Mouse (Mus musculus): Measurements from ENCODE around the gene Synrg. TPM values are rescaled to one million over a fixed set of nuclear protein-coding genes. Genes with fewer than 3 reads are reported as not detected.

The Synrg gene
- total RNA-seq, 2 experiments from 2014 or later: 24.4 to 25.0 TPM

DNA sequence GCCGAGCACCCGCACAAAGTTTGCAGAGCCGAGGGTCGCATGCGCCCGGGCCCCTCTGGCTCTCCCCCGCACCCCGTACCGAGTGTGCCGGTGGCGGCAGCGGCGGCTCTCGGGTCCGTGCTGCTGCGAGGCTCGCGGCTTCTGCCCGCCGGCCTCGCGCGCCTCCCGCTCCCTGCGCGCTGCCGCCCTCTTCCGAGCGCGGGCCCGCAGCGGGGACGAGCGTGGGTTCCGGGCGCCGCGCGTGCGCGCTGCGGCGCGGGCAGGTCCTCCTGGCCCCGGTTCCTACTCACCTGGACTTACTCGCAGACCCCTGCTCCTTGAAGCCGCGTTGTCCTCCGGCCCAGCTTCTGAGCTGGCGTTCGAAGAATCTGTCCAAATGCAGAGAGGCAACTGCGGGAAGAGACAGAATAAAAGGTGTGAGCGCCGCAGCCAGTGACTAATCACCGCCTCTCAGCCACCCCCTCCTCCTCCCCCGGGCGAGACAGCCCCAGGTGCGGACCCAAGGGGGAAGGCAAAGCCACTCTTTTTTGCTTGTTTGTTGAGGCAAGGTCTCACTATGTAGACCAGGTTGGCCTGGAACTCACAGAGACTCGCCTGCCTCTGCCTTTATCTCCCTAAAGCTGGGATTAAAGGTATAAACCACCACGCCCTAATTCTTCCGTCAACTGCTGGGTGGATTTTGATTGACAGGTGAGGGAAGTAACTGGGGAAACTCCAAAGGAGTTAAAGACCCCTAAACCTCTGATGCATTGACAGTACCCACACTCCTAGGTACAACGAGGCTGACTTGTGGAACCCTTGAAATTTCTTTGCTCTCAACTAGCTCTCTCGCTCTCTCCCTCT is 104.2 kb downstream of the Synrg start:
- intact Hi-C loops (cut with DNase I): no loop called here
- DNase-seq: peak; percentile 63 to 75

DNA sequence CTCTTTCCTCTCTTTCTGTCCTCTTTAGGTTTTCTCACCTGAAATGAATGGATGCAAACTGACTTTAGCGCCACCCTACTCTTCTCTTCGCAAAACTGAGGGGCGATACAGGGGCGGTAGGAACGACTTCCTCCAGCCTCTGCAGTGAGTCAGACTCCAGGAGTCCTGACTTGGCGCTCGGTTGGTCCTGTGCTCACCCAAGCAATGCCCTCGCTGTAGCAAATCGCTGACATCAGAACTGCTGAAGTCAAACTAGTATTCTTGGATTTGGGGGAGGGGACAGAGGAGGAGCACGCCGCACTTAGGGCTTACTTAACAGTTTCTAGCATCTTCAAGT is 104.8 kb downstream of the Synrg start, which contains the start of gene Dusp14:
Gene Dusp14, minus strand, starts transcription at position 228 of the 337 bp plus-strand sequence.
- intact Hi-C loops (cut with DNase I): no loop called here
- DNase-seq: no peak

DNA sequence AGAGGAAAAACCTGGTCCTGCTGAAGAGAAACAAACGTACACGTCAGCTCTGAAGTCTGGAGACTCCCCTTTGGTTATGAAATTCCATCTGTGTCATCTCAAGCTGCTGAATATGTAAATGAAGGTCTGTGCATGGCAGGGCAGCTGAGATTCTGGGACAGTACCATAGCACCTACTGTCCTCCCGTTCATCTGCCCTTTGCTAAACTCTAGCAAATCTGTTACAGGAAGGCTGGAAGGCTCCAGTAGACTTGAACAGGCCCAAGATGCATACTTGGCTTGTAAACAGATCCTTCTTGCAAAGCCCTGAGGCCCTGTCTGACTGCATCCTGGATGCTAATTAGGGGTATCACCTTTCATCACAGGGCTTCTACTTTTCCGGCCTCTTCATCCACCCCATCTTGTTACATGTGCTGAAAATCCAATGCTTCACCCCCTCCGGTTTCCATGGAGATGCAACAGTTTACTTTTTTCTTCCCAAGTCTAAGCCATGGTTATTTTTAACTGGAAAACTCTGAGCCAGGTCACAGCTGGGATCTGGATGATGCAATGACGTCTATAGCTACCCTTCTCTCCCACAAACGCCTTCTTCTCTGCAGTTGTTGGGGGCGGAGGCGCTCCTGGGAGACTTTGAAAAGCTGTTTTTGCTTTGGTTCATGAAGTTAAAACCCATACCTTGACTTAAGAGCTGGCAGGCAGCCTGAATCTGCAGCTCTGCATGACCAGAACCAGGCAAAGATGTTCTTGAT is 108.8 kb downstream of the Synrg start:
- intact Hi-C loops (cut with DNase I): no loop called here
- DNase-seq: peak; percentile 29 to 33

DNA sequence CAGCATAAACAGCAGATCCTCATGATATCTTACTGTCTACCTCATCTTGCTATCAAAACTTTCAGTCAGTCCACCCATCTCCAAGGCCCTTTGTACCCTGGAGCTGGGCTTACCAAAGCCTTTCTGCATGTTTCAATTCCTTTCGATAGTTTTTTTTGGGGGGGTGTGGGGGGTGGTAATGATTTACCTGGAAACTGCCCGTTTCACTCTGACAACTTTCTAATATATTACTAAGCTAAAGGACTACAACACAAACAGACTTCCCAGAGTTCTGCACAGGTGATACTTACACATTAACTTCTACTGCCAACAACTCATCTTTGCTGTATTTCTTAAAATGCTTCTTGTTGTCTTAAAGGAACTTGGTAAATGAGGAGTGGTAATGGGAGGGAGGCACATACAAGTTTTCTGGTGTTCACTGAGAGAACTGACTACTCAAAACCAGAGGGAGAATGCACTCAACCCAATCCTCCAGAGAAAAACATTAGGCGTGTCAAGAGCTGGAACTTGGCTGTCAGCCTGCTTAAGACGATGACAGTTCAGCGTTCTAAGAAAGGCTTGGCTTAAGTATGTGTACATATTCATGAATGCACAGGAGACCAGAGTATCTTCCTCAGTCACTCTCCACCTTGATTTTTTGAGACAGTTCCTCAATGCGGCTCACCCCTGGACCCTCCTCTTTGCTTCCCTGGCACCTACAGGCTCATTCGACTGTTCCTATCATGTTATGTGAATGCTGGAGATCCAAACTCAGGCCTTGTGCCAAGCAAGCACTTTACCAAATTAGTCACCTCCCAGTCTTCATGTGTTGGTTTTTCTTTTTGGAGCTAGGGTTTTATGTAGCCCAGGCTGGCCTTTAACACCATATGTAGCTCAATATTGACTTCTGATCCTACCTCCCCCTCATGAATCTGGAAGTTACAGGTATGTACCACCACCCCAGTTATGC is 109.9 kb downstream of the Synrg start:
- intact Hi-C loops (cut with DNase I): no loop called here
- peak in 1 of 2 experiments; percentile 20 for DNase-seq

DNA sequence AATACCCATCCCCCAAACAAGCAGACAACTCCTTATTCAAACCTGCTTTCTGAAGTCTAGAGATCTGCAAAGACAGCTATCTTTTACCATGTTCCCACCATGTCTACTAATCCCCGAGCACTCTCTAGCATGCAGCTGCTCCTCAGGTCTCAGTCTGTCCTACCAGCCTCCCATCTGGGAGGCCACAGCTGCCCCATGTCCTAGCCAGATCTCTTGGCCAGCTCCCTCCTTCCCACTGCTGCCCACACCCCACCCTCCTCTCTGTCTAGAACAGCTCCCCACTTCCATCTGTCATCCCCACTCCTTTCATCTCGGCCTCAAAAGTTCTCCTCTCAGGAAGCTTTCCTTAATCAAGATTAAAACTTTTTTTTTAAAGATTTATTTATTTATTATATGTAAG is 112.8 kb downstream of the Synrg start:
- intact Hi-C loops (cut with DNase I): no loop called here
- no peak for DNase-seq

DNA sequence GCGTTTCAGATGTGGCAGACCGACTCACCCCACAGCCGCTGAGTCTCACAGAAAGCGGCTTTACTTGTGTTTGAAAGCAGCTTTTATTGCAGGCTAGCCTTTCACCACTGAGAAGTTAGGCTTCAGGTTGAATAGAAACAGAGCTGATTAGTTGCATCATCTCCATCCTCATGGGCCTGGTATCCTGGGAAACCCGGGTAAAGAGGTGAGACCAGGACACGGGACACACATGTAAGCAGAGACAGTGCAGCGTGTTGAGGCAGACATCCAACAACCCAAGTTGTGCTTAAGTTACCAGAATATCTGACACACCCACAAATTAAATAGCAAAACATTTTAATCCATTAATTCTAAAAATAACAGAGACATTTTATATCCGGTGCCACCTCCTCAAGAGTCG is 114.4 kb downstream of the Synrg start:
- intact Hi-C loops (cut with DNase I): no loop called here
- no peak for DNase-seq

DNA sequence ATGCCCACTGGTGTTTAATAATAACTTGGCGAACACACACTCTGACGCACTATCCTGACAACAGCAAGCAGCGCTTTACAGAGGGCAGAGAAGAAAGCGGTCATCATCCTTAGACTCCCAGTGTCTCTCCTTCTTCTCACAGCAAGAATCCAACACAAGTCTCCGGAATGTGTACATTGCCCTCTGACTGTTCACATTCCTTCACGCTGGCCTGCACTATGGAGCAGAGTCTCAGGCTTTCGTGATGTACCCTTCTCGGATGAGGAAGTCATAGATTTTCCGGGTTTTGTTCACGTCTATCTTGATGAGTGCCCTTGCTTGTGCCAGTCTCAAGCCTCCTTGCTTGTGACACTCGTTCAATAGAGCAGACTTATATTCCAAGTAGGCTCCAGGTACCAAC is 115.1 kb downstream of the Synrg start:
- no peak for DNase-seq
- intact Hi-C loops (cut with DNase I): no loop called here

DNA sequence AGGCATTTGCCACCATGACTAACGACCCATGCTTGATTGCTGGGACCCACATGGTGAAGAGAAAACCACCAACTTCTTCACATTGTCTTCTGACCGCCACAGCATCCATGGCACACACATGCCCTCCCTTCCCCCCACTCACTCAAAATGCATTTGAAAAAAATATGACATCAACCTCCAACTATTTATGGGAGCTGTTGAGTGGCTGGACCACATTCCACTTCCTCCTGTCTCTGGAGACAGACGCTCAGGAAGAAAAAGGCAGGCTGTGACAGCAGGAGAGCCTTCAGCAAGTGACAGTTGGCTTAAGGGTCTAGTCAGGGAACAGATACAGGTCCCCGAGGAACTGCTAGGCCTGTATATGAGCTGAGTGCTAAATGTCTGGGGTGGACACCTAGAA is 115.7 kb downstream of the Synrg start:
- intact Hi-C loops (cut with DNase I): no loop called here
- no peak for DNase-seq

DNA sequence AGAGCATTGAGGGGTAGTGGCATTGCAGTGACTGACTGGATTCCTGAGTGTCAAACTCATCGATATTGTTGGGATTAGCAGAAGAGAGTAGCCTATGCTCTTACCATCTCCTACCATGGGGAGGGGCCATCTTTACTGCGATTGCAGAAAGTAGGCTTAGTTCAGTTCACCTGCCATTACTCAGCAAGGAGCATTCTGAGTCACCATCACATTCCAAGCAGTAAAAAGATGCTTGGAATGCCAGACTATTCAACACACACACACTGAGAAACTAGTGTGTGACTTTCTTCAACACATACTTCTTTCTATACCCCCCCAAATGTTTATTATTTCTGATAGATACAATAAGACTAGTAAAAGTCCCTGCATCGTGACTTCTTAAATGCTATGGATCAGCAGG is 116.1 kb downstream of the Synrg start:
- intact Hi-C loops (cut with DNase I): no loop called here
- no peak for DNase-seq

DNA sequence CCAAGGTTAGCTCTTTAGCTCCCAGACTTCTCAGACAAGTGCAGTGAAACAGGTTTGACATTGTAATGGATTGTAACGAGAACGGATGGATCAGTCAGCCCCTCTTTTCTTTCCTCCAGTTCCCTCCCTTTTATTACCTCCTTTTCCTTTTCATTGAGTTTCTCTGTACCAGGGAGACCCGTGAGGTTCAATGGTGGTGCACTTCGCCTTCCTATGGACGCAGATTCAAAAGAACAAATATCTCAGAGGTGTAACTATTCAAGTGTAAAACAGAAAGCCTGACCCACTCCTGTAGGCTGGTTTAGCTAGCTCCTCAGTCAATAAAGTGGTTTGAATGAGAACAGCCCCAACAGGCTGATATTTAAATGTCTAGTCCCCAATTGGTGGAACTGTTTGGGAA is 117.7 kb downstream of the Synrg start:
- intact Hi-C loops (cut with DNase I): no loop called here
- no peak for DNase-seq

DNA sequence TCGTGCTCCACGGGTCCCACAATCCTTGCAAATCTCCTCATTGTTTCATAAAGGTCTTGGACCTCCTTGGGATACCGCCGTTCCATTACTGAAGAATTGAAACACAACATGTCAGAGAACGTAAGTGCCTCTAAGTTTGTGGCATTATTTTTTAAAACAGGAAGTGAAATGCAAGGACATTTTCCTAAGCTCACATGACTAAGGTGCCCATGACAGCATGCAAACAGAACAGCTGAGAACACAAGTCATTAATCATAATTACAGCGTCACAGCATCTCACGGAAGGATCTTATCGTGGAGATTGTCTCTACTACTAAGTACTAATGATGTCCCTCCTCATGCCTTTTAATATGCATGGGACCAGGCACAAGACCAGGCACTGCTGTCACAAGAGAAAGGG is 126.3 kb downstream of the Synrg start:
- intact Hi-C loops (cut with DNase I): no loop called here
- no peak for DNase-seq

Other genes with a start within 250 kb of the Synrg start
- under 1 TPM; 0.76 to 0.80 TPM for gene Wfdc21, start 217.5 kb upstream of the Synrg start, total RNA-seq (2021)
- gene Heatr6, start 210.7 kb upstream of the Synrg start, total RNA-seq (2021): 1 to 10 TPM; 6.1 to 7.7 TPM
- gene Hnf1b, start 114.4 kb upstream of the Synrg start, total RNA-seq (2021): not detected
- gene Ddx52, start 22.4 kb upstream of the Synrg start, total RNA-seq (2021): 10 to 100 TPM; 10.1 TPM
- gene Dusp14, start 104.8 kb downstream of the Synrg start, total RNA-seq (2021): under 1 TPM; 0.69 to 0.76 TPM
- gene Tada2a, start 165.2 kb downstream of the Synrg start, total RNA-seq (2021): 1 to 10 TPM; 6.2 to 6.3 TPM
- gene Acaca, start 165.2 kb downstream of the Synrg start, total RNA-seq (2021): 10 to 100 TPM; 11.4 to 12.5 TPM
- not detected for gene Gm11437, start 203.0 kb downstream of the Synrg start, total RNA-seq (2021)

Measured in heart, postnatal 14 days (tissue).